Mouse (Mus musculus) megakaryocyte-erythroid progenitor cell, adult 5 weeks (primary cell): Measurements from ENCODE around the gene Hoxb9. TPM values are rescaled to one million over a fixed set of nuclear protein-coding genes. Genes with fewer than 3 reads are reported as not detected.

Experiments
- polyA plus RNA-seq: library from polyadenylated mRNA; stranded (reverse); fragments of >175 nt; gene quantifications from 2 replicates; pipeline ENCODE4 v1.2.3, GENCODE M21; 2012

The Hoxb9 gene
- 0.02 and 0.17 TPM in 2 replicates for polyA plus RNA-seq

GRCm38 (mm10) chr11:96270996-96271540 lies at the start of gene Hoxb9:
Gene Hoxb9, plus strand, starts transcription at chr11:96271457.

GRCm38 (mm10) chr11:96281855-96282570 lies 10.8 kb downstream of the Hoxb9 start, which contains the start of gene Hoxb8:
Gene Hoxb8, plus strand, starts transcription at chr11:96281905.

GRCm38 (mm10) chr11:96285771-96286738 lies 14.8 kb downstream of the Hoxb9 start, which contains the start of gene Hoxb7:
Gene Hoxb7, plus strand, starts transcription at chr11:96286623.

GRCm38 (mm10) chr11:96291681-96292564 lies 20.7 kb downstream of the Hoxb9 start, which contains the start of gene Hoxb6:
Gene Hoxb6, plus strand, starts transcription at chr11:96292476.

GRCm38 (mm10) chr11:96303151-96304099 lies 32.2 kb downstream of the Hoxb9 start, which contains the start of gene Hoxb5:
Gene Hoxb5, plus strand, starts transcription at chr11:96303336.

GRCm38 (mm10) chr11:96317608-96318367 lies 46.5 kb downstream of the Hoxb9 start, which contains the start of gene Hoxb4:
Gene Hoxb4, plus strand, starts transcription at chr11:96318267.

GRCm38 (mm10) chr11:96323154-96323553 lies 51.9 kb downstream of the Hoxb9 start, which contains the start of gene Hoxb3:
Gene Hoxb3, plus strand, starts transcription at chr11:96323326.

Other genes with a start within 250 kb of the Hoxb9 start
- gene Gip, start 246.9 kb upstream of the Hoxb9 start, polyA plus RNA-seq = not detected in 2 replicates
- gene Snf8, start 236.6 kb upstream of the Hoxb9 start, polyA plus RNA-seq = 138 and 142 TPM in 2 replicates
- gene Ube2z, start 206.1 kb upstream of the Hoxb9 start, polyA plus RNA-seq = 21.9 and 26.1 TPM in 2 replicates
- gene Atp5g1, start 195.8 kb upstream of the Hoxb9 start, polyA plus RNA-seq = 308 and 326 TPM in 2 replicates
- not detected in 2 replicates for gene Calcoco2, start 159.5 kb upstream of the Hoxb9 start, polyA plus RNA-seq
- gene Ttll6, start 137.7 kb upstream of the Hoxb9 start, polyA plus RNA-seq = not detected in 2 replicates
- gene Hoxb13, start 77.1 kb upstream of the Hoxb9 start, polyA plus RNA-seq = not detected in 2 replicates
- 0.03 TPM in 1 of 2 replicates, not detected in the other for gene Hoxb8, start 10.4 kb downstream of the Hoxb9 start, polyA plus RNA-seq
- not detected in 2 replicates for gene Hoxb7, start 15.2 kb downstream of the Hoxb9 start, polyA plus RNA-seq
- 0.21 and 0.45 TPM in 2 replicates for gene Hoxb6, start 21.0 kb downstream of the Hoxb9 start, polyA plus RNA-seq
- gene Hoxb5, start 31.9 kb downstream of the Hoxb9 start, polyA plus RNA-seq = 0.39 and 0.55 TPM in 2 replicates
- 13.4 and 14.2 TPM in 2 replicates for gene Hoxb4, start 46.8 kb downstream of the Hoxb9 start, polyA plus RNA-seq
- gene Hoxb3, start 51.9 kb downstream of the Hoxb9 start, polyA plus RNA-seq = 6.0 and 6.2 TPM in 2 replicates
- 0.52 and 1.5 TPM in 2 replicates for gene Hoxb2, start 79.1 kb downstream of the Hoxb9 start, polyA plus RNA-seq
- gene Hoxb1, start 94.3 kb downstream of the Hoxb9 start, polyA plus RNA-seq = not detected in 2 replicates
- gene Skap1, start 193.1 kb downstream of the Hoxb9 start, polyA plus RNA-seq = 0.32 and 0.82 TPM in 2 replicates